Mouse (Mus musculus): ENCODE measurements at regions not wholly inside any gene's neighbourhood (a gene's known extent, or its start where the extent isn't known, plus 50 kb on each side); places are given as distances from the start of the nearest gene placed in this dataset.

DNA sequence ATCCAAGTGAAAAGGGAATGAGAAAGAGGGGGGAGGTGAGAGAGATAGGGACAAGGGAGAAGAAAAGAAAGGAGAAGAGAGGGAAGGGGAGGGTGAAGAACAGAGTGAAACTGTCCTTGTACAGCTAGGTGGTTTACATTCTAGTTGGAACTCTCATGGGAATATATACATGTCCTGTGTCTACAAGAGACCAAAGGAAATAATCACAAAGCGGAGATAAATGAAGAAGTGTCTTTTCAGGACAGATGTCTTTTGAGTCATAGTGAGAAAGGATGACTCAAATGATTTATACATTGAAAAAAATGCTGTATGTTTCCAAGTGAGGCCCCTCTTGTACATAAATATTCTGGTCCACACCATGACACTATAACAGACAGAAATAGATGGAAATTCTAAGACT is 298.7 kb downstream of the Lipi start:
- H3K27me3 ChIP-seq (replicated peaks; ENCODE audit: control insufficient read depth, insufficient read depth, low read length), result no peaks in the 10 kb centered on the region
- ATAC-seq, result no peak
- H3K27ac ChIP-seq (ENCODE audit: low read depth, low read length), result no peak overlapping the region
- H3K4me3 ChIP-seq (ENCODE audit: low read depth, low read length), result no peak overlapping the region
- no peaks in the 10 kb centered on the region for H3K9me3 ChIP-seq (ENCODE audit: control insufficient read depth)
- no peak overlapping the region for H3K4me2 ChIP-seq (replicated peaks; ENCODE audit: low read depth)
- no peaks in the 10 kb centered on the region for H3K4me1 ChIP-seq (replicated peaks; ENCODE audit: control insufficient read depth, insufficient read depth, low read length)
- WGBS, result 79% methylated on average over 1 of the region's 1 CpGs
- H3K9ac ChIP-seq (ENCODE audit: low read depth, low read length), result no peak overlapping the region
- no peaks in the 10 kb centered on the region for H3K36me3 ChIP-seq (ENCODE audit: control insufficient read depth, insufficient read depth)
- no peak for TF ChIP-seq CTCF (IDR thresholded peaks at IDR 0.05; ENCODE audit: low read depth)

DNA sequence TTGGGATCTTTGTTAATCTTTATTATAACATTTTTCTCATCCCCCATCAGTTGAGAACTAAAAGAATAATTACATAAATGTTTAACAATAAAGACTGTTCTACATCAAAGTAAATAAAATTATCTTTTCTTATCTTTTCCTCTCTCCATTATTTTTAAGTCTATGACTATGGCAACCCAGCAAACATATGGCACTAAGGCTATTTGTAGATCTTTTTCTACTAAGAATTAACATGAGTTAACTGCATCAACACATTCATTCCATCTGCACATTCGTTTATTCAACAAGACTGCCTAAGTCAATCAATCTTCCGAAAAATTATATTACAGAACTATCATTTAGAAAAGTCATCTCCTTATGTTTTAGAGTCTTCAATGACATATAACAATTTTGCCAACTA is 300.1 kb downstream of the Lipi start:
- Histone ChIP-seq H3K9ac (ENCODE audit: low read depth, low read length) (no peak overlapping the region), H3K27ac (ENCODE audit: low read depth, low read length) (no peak overlapping the region), H3K36me3 (ENCODE audit: control insufficient read depth, insufficient read depth) (no peaks in the 10 kb centered on the region), H3K4me3 (ENCODE audit: low read depth, low read length) (no peak overlapping the region), H3K9me3 (ENCODE audit: control insufficient read depth) (no peaks in the 10 kb centered on the region), H3K4me1 (replicated peaks; ENCODE audit: control insufficient read depth, insufficient read depth, low read length) (no peaks in the 10 kb centered on the region), H3K4me2 (replicated peaks; ENCODE audit: low read depth) (no peak overlapping the region), H3K27me3 (replicated peaks; ENCODE audit: control insufficient read depth, insufficient read depth, low read length) (no peaks in the 10 kb centered on the region)
- WGBS, result 84% methylated on average over 2 of the region's 2 CpGs
- ATAC-seq, result no peak
- TF ChIP-seq CTCF (IDR thresholded peaks at IDR 0.05; ENCODE audit: low read depth), result no peak

DNA sequence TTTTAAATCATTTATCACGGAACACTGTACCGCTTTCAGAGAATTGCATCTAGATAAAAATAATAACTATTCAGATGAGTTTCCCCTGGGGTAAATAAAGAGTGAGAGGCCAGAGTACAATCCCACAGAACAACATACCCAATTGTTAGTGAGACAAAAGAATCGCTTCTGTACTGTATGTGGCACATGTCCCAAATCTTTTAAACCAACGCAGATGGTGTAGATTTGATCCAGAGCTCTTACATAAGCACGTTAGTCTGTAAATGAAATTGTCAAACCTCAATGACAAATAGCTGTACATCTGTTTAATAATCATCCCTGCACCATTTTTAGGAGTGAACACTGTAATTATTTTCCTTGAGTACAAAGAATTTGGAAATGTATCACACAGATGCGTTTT is 322.0 kb downstream of the Lipi start:
- ATAC-seq, result no peak
- Histone ChIP-seq H3K9me3 (ENCODE audit: control insufficient read depth) (no peaks in the 10 kb centered on the region), H3K27ac (ENCODE audit: low read depth, low read length) (no peak overlapping the region), H3K4me3 (ENCODE audit: low read depth, low read length) (no peak overlapping the region), H3K9ac (ENCODE audit: low read depth, low read length) (no peak overlapping the region), H3K36me3 (ENCODE audit: control insufficient read depth, insufficient read depth) (no peaks in the 10 kb centered on the region), H3K27me3 (replicated peaks; ENCODE audit: control insufficient read depth, insufficient read depth, low read length) (no peaks in the 10 kb centered on the region), H3K4me2 (replicated peaks; ENCODE audit: low read depth) (no peak overlapping the region), H3K4me1 (replicated peaks; ENCODE audit: control insufficient read depth, insufficient read depth, low read length) (no peaks in the 10 kb centered on the region)
- WGBS, result 79% methylated on average over 6 of the region's 6 CpGs
- no peak for TF ChIP-seq CTCF (IDR thresholded peaks at IDR 0.05; ENCODE audit: low read depth)

DNA sequence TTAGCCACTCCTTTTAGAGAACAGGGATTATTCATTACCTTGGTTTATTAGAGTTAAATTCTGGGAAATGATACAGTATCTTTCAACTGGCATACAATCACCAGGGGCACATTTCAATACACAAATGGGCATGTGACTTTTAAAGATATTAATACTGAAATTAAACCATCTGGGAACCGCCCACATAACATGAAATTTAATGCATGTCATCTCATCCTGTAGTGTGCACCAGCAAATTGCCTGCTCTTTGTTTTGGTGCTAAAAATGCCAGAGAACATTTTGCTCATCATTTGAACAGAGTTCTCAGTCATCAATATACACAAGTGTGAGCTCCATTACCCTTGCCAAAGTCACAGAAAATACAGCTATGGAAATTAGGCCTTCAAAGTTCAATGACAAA is 330.9 kb downstream of the Lipi start:
- Histone ChIP-seq H3K9ac (ENCODE audit: low read depth, low read length) (no peak overlapping the region), H3K9me3 (ENCODE audit: control insufficient read depth) (no peaks in the 10 kb centered on the region), H3K4me1 (replicated peaks; ENCODE audit: control insufficient read depth, insufficient read depth, low read length) (no peaks in the 10 kb centered on the region), H3K27me3 (replicated peaks; ENCODE audit: control insufficient read depth, insufficient read depth, low read length) (no peaks in the 10 kb centered on the region), H3K27ac (ENCODE audit: low read depth, low read length) (no peak overlapping the region), H3K36me3 (ENCODE audit: control insufficient read depth, insufficient read depth) (no peaks in the 10 kb centered on the region), H3K4me3 (ENCODE audit: low read depth, low read length) (no peak overlapping the region), H3K4me2 (replicated peaks; ENCODE audit: low read depth) (no peak overlapping the region)
- TF ChIP-seq CTCF (IDR thresholded peaks at IDR 0.05; ENCODE audit: low read depth), result no peak
- no peak for ATAC-seq
- 90% methylated on average over 1 of the region's 1 CpGs for WGBS

DNA sequence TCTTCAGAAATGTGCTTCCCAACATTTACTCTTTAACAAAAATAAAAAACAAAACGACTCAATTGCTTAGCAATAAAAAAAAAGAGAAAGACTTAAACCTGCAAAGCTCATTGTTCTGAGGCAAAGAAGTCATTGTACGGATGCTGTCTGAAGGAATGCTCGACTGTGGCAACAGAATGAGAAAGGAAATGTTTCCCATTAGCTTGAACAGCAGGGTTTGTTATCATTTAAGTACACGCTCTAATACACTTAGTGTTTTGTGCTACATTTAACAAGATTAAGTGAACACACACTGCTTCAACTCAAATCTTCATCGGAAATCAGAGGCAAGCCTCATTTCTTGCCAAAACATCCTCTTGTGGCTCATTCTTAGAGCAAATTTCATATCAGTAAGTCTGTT is 336.7 kb downstream of the Lipi start:
- TF ChIP-seq CTCF (IDR thresholded peaks at IDR 0.05; ENCODE audit: low read depth), result no peak
- WGBS, result 37% methylated on average over 5 of the region's 5 CpGs
- Histone ChIP-seq H3K36me3 (ENCODE audit: control insufficient read depth, insufficient read depth) (no peaks in the 10 kb centered on the region), H3K9me3 (ENCODE audit: control insufficient read depth) (no peaks in the 10 kb centered on the region), H3K4me1 (replicated peaks; ENCODE audit: control insufficient read depth, insufficient read depth, low read length) (no peaks in the 10 kb centered on the region), H3K9ac (ENCODE audit: low read depth, low read length) (no peak overlapping the region), H3K4me3 (ENCODE audit: low read depth, low read length) (no peak overlapping the region), H3K4me2 (replicated peaks; ENCODE audit: low read depth) (no peak overlapping the region), H3K27me3 (replicated peaks; ENCODE audit: control insufficient read depth, insufficient read depth, low read length) (no peaks in the 10 kb centered on the region), H3K27ac (ENCODE audit: low read depth, low read length) (no peak overlapping the region)
- ATAC-seq, result no peak

DNA sequence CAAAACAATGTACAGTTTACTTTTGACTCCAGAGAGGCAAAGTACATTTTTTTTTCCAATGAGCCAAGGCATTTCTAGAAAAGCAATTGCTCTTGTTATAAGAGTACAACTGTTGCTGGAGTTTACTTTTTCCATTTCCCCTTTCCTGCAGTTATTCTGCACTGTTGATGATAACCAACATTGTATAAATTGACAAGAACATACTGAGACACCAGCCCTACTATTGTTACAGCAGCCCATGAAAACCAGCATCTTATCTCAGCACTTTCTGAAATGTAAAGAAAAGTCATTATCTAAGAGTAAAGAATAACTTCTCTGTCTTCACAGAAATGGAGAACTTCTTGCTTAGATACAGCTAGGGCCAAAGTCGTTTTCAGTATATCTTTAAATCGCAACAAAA is 345.5 kb downstream of the Lipi start:
- H3K4me1 ChIP-seq (replicated peaks; ENCODE audit: control insufficient read depth, insufficient read depth, low read length), result no peaks in the 10 kb centered on the region
- no peak overlapping the region for H3K4me2 ChIP-seq (replicated peaks; ENCODE audit: low read depth)
- no peak overlapping the region for H3K9ac ChIP-seq (ENCODE audit: low read depth, low read length)
- no peak overlapping the region for H3K4me3 ChIP-seq (ENCODE audit: low read depth, low read length)
- no peak for TF ChIP-seq CTCF (IDR thresholded peaks at IDR 0.05; ENCODE audit: low read depth)
- no peak for ATAC-seq
- H3K27ac ChIP-seq (ENCODE audit: low read depth, low read length), result no peak overlapping the region
- 67% methylated on average over 2 of the region's 2 CpGs for WGBS
- H3K9me3 ChIP-seq (ENCODE audit: control insufficient read depth), result no peaks in the 10 kb centered on the region
- no peaks in the 10 kb centered on the region for H3K27me3 ChIP-seq (replicated peaks; ENCODE audit: control insufficient read depth, insufficient read depth, low read length)
- H3K36me3 ChIP-seq (ENCODE audit: control insufficient read depth, insufficient read depth), result no peaks in the 10 kb centered on the region

DNA sequence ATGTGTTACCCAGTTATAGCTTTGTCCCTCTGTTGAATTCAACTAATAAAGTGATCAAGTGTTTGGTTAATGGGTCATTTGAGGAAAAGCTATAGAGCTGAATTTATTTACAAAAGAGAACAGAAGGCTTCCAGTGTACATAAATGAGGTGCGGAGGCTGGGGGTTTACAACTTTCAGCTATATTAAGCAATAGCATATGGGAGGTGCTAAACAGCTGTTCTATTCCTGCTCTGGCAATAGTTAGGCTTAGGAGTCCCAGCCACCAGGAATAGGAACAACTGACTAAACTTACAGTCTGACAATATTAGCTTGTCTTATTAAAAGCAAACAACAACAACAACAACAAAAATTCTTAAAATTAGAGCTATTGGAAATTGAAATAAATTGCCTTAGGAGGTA is 353.7 kb downstream of the Lipi start:
- Histone ChIP-seq H3K9me3 (ENCODE audit: control insufficient read depth) (no peaks in the 10 kb centered on the region), H3K9ac (ENCODE audit: low read depth, low read length) (no peak overlapping the region), H3K36me3 (ENCODE audit: control insufficient read depth, insufficient read depth) (no peaks in the 10 kb centered on the region), H3K4me1 (replicated peaks; ENCODE audit: control insufficient read depth, insufficient read depth, low read length) (no peaks in the 10 kb centered on the region), H3K27me3 (replicated peaks; ENCODE audit: control insufficient read depth, insufficient read depth, low read length) (no peaks in the 10 kb centered on the region), H3K4me2 (replicated peaks; ENCODE audit: low read depth) (no peak overlapping the region), H3K27ac (ENCODE audit: low read depth, low read length) (no peak overlapping the region), H3K4me3 (ENCODE audit: low read depth, low read length) (no peak overlapping the region)
- 73% methylated on average over 1 of the region's 1 CpGs for WGBS
- ATAC-seq, result no peak
- no peak for TF ChIP-seq CTCF (IDR thresholded peaks at IDR 0.05; ENCODE audit: low read depth)
